Mouse (Mus musculus): ENCODE measurements around the gene Carns1.
"Not testable (repeated sequence)": the region's sequence is repeated elsewhere in the genome, so short reads cannot be mapped to it uniquely, and the experiment has no call there.

Gene Carns1

GRCm38 (mm10) chr19:4131768-4132167 lies 43.5 kb downstream of the Carns1 start:
- no peak for DNase-seq (ENCODE audit: low read depth, low spot score)

GRCm38 (mm10) chr19:4131075-4131474 lies 44.2 kb downstream of the Carns1 start:
- DNase-seq (ENCODE audit: low read depth, low spot score), result no peak

GRCm38 (mm10) chr19:4130106-4130505 lies 45.2 kb downstream of the Carns1 start:
- DNase-seq (ENCODE audit: low read depth, low spot score), result no peak

DNA sequence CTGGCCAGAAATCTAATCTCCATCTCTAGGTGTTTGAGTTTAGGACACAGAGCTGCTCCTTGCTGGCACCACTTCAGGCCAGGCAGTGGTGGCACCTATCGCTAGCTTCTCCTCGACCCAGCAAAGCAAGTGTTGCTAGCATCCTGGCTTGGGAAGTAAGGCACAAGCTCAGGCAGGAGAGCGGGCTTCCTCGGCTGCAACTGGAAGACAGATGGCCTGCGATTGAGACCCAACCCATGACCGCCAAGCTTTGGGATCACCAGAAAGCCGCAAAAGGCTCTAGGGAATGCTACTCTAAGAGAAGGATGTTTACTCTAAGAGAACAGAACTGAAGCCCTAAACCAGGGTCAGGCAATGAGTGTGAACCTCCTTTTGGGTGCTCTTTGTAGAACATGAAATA lies 45.8 kb downstream of the Carns1 start:
- no peak for DNase-seq (ENCODE audit: low read depth, low spot score)

DNA sequence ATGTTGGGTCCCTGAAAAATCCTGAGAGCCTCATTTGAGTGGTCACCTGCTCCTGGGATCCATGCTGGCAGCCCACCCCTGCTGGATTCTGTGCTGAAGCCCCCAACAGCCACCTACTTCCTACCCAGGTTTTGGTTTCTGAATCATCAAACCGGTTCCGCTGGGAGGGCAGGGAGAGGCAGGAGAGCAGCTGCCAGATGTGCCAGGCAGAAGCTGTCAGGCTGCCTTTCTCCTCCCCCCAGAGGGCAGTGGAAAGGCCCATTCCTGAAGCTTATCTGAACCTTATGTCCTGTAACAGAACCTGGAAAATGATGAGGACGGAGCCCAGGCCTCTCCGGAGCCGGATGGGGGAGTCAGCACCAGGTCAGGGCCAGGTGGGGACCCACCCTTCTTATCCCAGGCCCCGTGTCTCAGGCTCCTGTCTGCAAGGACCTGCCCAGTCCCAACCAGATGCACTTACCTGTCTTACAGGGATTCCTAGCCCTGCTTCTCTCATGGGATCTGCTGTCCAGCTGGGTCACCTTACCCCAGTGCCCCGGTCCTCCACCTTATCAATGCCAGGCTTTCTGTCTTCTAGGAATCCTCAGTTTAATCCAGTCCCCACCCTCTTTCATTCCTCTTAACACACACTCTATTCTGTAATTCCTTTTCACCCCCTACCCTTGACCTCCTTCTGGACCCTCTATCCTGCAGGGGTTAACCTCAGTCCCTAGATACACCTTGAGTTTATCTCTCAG lies 48.4 kb downstream of the Carns1 start:
- DNase-seq (ENCODE audit: low read depth, low spot score), result no peak

DNA sequence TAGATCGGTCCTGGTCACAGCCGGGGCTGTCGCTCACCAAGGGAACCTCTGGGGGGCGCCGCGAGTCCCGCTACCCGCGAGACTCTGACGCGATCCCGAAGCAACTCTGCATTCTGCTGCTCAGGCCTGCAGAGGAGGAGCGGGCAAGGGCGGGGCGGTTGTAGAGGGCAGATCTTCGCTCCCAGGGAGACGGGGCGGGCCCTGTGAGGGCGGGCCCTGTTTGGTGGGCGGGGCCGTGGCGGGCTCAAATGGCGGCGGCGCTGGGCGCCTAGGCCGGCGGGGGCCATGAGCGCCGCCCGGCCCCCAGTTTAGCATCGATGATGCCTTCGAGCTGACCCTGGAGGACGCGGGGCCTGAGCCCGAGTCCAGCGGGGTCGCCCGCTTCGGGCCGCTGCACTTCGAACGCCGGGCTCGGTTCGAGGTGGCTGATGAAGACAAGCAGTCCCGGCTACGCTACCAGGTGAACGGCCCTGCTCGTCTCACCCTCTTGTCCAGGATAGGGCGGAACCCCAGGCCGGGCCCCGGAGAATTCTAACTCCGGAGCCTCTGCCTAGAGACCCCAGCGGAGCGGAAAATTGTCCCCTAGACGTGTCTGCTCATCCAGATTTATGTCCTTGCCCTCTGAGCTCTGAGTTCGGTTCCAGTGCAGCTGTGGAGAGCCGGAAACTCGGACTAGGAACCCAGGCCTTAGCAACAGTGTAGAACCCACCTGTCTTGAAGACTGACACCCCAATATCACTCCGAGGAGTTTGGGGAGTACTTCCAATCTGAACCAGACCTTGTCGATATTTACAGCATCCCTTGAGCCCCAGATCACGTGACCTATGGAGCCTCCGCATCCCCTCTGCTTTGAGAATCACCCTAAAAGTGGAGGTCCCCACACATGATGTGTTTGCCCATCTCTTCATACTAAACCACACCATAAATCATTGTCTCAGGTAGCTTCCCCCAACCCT lies 49.3 kb downstream of the Carns1 start, which contains the start of gene Aip:
Aip (minus strand) TSS at position 118 of the 956 bp plus-strand sequence.
- DNase-seq (ENCODE audit: low read depth, low spot score), result peak; percentile 99

DNA sequence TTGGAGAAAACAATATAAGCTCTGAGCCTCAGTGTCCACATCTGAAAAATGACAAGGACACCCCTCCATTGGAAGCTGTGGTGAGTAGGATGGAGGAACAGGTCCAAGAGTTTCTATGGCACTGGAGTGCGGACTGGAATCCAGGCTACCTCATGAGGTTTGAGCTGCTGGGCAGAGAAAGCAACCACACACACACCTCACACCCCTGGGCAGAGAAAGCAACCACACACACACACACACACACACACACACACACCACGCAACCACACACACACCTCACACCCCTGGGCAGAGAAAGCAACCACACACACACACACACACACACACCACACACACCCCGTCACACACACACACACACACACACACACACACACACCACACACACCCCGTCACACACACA lies 50.0 kb downstream of the Carns1 start:
- not testable (repeated sequence) for DNase-seq (ENCODE audit: low read depth, low spot score)

- no peak for DNase-seq (ENCODE audit: low read depth, low spot score)
Measured at GRCm38 (mm10) chr19:4124432-4124831, 50.8 kb downstream of the Carns1 start.

DNA sequence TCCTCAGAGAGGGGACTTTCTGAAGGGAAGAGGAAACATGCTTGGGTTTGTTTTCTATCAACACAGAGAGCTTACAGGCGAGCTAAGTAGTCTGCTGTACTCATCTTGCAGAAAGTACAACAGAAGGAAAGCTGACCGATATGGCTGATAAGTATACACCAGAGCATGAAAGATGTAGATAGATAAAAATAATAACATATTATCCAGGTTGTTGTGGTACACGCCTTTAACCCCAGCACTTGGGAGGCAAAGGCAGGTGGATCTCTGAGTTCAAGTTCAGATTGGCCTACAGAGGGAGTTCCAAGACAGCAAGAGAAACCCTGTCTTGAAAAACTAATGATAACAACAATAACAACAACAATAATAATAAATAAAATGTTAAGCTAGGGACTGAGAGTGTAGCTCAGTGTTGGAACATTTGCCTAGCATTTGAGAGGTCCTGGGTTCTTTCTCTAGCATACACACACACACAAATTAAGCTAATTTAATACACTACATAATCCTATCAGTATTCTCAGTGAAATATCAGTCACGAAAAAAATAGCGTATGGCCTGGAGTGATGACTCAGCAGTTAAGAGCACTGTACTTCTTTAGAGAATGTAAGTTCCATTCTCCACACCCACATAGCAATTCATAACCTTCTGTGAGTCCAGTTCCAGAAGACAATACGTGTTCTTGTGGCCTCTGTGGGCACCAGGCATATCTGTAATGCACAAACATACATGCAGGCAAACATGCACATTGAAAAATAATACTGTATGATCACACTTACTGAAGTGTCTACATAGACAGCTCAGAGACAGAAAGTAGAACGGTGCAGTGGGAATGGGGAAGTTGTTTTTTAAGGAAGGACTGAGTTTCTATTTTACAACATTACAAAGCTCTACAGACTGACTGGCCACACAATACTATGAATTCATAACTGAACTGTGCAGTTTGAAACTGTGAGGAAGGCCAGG lies 52.6 kb downstream of the Carns1 start:
- no peak for DNase-seq (ENCODE audit: low read depth, low spot score)

- DNase-seq (ENCODE audit: low read depth, low spot score), result peak; percentile 28
Measured at GRCm38 (mm10) chr19:4121896-4122295, 53.4 kb downstream of the Carns1 start.

GRCm38 (mm10) chr19:4121097-4121805 lies 54.0 kb downstream of the Carns1 start:
- peak; percentile 99 for DNase-seq (ENCODE audit: low read depth, low spot score)

DNA sequence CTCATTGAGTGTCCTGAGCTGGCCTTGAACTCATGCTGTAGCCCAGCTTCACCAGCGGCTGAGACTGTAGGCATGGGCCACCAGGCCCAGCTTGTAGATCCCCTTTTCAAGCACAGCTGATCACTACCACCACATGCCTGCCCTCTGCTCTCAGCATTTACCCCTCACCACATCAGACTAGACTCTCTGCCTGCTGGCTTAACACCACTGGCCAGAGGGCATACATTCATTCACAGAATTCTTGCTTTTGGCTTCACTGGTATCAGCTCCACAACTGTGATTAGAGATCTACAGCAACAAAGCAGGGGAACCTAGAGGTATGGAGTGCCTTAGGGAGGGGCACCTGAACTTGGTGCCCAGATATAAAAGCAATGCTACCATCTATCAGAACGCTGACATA lies 54.8 kb downstream of the Carns1 start:
- peak; percentile 58 for DNase-seq (ENCODE audit: low read depth, low spot score)

- DNase-seq (ENCODE audit: low read depth, low spot score), result peak; percentile 94
Measured at GRCm38 (mm10) chr19:4119716-4120487, 55.4 kb downstream of the Carns1 start.

- no peak for DNase-seq (ENCODE audit: low read depth, low spot score)
Measured at GRCm38 (mm10) chr19:4118350-4118749, 56.9 kb downstream of the Carns1 start.

- DNase-seq (ENCODE audit: low read depth, low spot score), result peak; percentile 62
Measured at GRCm38 (mm10) chr19:4117006-4117405, 58.3 kb downstream of the Carns1 start.

DNA sequence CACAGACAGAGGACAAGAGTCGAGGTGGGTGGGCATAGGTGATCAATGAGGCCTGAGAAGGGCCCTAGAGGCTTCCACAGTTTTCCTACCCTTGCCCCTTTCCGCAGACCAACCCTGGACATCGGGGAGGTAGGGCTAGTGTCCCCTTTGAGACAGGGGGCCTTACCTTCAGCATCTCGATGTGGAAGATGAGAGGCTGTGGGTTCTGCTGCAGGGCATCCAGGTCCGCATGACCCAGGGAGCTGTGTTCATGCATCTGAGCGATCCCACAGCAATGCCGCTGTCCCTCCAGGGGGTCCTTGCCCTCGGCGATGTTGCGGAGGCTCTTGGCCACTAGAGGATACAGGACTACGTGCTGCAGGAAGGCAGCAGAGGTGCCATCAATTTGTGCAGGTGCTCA lies 59.5 kb downstream of the Carns1 start:
- no peak for DNase-seq (ENCODE audit: low read depth, low spot score)

- no peak for DNase-seq (ENCODE audit: low read depth, low spot score)
Measured at GRCm38 (mm10) chr19:4115144-4115543, 60.1 kb downstream of the Carns1 start.

- DNase-seq (ENCODE audit: low read depth, low spot score), result no peak
Measured at GRCm38 (mm10) chr19:4114551-4114950, 60.7 kb downstream of the Carns1 start.
